Mouse (Mus musculus) ovary, postnatal 10 days (tissue): Measurements from ENCODE around the gene Cachd1.

Experiments
- DNase-seq: peaks from one replicate; pipeline ENCODE4 v3.0.0; 2022; ENCODE audit warnings: low spot score

Cachd1 gene

GRCm38 (mm10) chr4:100992086-100992485, 215.6 kb downstream of the Cachd1 start:
- no peak for DNase-seq

DNA sequence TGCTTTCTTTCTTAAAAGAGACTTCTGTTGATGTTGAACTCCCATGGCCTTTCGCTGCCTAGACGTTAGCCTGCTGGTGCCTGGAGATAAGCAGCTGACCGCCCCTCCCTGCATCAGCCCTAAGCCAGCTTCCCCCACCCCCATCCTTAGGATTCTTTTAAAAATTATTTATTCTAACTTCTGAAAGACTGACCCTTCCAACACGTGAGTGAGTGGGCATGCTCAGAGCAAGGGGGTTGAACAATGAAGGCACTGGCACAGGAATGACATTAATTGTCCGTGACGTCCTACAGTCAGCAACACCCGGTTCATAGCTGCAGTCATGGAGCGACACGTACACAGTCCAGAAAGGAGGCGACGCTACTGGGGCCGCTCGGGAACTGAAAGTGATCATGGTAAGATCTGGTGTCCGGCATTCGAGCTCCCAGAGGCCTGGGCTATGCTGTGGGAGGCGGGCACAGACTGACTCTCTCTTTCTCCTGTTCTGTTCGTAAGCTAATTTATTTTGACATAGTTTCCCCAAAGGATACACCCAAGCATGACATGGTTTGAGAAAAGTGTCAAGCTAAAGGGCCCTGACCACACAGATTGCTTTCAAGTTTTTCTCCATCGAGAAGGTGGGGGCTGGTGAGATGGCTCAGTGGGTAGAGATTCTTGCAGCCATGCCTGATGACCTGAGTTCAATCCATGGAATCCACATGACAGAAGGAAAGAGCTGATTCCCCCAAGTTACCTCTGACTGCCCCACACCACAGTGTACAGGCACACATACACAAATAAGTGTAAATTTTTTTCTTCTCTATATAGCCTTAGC, 218.2 kb downstream of the Cachd1 start:
- no peak for DNase-seq

- DNase-seq = no peak
Measured at GRCm38 (mm10) chr4:100995617-100996016, 219.1 kb downstream of the Cachd1 start.

GRCm38 (mm10) chr4:100996060-100996651, 219.7 kb downstream of the Cachd1 start:
- DNase-seq = no peak

- no peak for DNase-seq
Measured at GRCm38 (mm10) chr4:100998145-100998544, 221.7 kb downstream of the Cachd1 start.

DNA sequence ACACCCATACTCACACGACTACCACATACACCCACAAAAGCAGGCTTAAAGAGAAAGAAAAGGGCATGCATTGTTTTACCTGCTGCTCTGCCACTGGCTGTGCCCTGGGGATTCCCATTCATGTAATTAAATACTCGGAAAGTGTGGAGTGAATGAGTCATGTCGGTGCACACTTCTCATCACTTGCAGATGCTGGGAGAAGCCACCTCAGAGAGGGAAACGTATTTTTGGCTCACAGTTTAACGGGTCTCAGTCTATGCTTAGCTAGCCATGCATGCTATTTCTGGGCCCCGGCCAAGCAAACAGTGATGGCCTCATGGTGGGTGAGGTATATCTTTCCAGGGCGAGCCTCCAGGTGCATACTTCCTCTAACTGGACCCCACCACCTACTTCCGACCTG, 222.4 kb downstream of the Cachd1 start:
- DNase-seq = no peak

- DNase-seq = no peak
Measured at GRCm38 (mm10) chr4:101000622-101001021, 224.1 kb downstream of the Cachd1 start.

DNA sequence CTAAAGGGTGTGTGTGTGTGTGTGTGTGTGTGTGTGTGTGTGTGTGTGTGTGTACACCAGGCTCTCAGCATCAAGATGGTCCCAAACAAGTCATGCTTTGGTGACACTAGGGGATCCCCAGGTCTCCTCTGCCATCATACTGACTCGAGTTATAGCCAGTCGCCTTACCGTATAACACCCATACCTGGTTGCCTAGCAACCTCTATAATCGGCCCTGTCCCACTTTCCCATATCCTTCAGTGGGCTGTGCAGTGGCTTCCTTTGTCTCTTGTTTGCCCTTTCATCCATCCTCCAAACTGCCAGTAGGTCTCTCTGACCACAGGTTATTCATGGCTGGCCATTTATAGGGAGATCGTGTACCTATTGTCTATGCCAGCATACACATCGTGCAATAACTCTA, 224.6 kb downstream of the Cachd1 start:
- no peak for DNase-seq

DNA sequence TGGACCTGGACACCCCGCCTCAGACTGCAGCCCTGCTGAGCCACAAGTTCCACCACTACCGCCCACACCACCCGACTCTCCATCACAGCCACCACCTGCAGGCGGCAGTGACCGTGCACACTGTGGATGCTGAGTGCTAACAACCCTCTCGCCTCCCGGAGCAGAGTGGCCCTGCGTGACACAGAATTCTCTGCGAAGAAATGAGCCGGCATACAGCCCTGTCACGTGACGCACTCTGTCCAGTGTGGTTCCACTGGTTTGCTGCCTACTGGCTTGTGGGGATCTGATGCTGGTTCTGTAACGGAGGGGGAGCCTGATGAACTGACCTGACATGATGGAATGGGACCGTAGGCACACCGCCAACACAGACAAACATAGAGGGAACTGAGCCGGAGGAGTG, 226.5 kb downstream of the Cachd1 start:
- DNase-seq = no peak

- DNase-seq = no peak
Measured at GRCm38 (mm10) chr4:101008362-101008769, 231.9 kb downstream of the Cachd1 start.

GRCm38 (mm10) chr4:101009092-101009491, 232.6 kb downstream of the Cachd1 start:
- DNase-seq = no peak

GRCm38 (mm10) chr4:101017806-101018205, 241.3 kb downstream of the Cachd1 start:
- DNase-seq = no peak

- no peak for DNase-seq
Measured at GRCm38 (mm10) chr4:101020596-101020995, 244.1 kb downstream of the Cachd1 start, which contains the start of gene Gm10577. Gene Gm10577 (minus strand): TSS chr4:101020696.

GRCm38 (mm10) chr4:101026566-101026965, 250.1 kb downstream of the Cachd1 start:
- no peak for DNase-seq

GRCm38 (mm10) chr4:101026995-101027394, 250.5 kb downstream of the Cachd1 start:
- no peak for DNase-seq

DNA sequence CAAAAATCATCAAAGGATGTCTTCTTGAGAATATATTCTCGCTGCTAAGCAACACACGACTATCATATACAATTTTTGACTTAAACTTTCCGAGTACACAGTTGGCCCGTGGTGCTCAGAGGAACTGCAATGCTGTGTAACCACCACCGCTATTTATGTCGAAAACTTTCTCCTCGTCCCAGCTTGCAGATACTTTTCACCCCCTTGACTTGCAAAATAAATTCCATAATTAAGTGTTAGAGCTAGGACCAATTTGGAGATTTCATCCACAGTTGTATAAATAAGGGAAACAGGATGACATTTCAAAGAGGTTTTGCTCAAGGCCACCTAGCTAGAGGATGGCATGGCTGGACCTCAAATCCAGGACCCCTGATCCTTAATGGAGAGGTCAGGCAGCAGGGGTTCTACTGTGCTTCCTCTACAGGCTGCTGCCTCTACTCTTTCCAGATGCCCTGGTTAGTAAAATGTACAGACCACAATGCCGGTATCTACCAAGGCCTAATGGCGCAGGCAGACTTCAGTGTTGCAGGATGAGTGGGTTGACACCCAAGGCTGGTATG, 251.5 kb downstream of the Cachd1 start:
- no peak for DNase-seq

DNA sequence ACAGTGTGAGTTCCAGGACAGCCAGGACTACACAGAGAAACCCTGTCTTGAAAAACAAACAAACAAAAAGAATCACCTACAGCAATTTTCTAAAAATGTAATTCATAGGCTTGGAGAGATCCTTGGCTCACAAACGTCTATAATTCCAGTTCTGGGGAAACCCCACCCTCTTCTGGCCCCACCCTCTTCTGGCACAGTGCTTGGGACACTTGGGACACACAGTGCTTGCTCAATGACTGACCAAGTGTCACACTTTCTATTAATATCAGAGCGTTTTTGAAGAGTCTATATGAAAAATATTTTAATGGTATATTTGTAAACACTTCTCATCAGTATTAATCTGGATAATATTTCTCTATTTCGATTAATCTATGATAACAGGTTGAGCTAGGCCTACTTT, 256.6 kb downstream of the Cachd1 start:
- DNase-seq = no peak

DNA sequence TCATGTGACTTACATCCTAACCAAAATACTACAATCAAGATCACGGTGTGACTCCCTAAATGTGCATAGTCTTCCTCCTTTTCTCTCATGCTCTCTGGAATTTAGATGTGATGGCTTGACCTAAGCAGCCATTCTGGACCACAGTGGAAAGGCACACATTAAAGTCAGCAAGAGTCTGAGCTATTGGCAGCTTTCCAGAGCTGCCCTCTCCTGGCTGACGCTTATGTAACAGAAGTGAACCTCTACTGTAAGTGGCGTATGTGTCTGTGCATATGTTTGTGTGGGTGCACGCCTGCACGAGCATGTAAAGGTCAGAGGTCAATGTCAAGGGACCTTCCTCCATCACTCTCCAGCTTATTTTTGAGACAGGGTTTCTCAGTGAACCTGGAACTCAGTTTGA, 258.7 kb downstream of the Cachd1 start:
- no peak for DNase-seq

DNA sequence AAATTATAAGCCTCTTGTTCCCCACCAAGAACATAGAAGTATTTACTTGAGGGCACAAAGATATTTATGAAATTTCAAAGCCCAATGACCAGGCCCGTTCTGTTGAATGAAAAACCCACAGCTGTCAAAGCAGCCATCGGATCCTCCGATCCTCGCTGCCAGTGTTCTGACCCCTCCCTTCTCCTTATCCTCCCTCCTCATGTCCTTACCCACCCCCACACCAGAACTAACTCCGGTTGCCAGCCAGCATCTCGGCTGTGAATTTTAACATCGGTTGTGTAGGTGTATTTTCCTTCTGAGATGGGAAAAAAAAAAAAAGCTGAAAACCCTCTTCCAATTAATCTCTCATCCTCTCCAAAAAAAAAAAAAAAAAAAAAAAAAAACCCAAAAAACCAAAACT, 260.7 kb downstream of the Cachd1 start:
- no peak for DNase-seq

GRCm38 (mm10) chr4:101043691-101044090, 267.2 kb downstream of the Cachd1 start:
- no peak for DNase-seq

GRCm38 (mm10) chr4:101044149-101044548, 267.7 kb downstream of the Cachd1 start:
- no peak for DNase-seq

DNA sequence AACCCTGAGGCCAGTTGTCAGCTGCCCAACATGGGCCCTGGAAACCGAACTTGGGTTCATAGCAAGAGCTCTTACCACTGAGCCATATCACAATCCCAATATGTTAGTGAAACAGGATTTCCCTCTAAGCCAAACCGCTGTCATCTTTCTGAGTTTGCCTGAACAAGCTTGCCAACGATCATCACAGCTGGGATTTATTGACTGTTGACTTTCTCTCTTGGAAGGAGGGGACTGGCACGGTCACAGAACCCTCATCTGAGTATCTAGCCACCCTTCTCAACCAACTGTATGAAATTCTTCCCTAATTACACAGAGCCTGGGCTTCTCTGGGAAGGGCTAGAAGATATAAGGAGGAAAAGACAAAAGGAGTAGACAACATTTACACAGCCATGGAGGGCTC, 270.1 kb downstream of the Cachd1 start:
- DNase-seq = no peak

- no peak for DNase-seq
Measured at GRCm38 (mm10) chr4:101062146-101062545, 285.7 kb downstream of the Cachd1 start.
